Mouse (Mus musculus) erythroblast, adult 5-6 weeks (primary cell): ENCODE measurements around the gene Rapgef1. TPM values are rescaled to one million over a fixed set of nuclear protein-coding genes. Genes with fewer than 3 reads are reported as not detected.

Source experiments
- ATAC-seq: replicated peaks from 2 replicates; pipeline ENCODE4 v1.8.0; 2016; ENCODE audit warnings: moderate number of reproducible peaks, mild to moderate bottlenecking, moderate TSS enrichment, inconsistent platforms; ENCODE audit not compliant: poor library complexity, low FRiP score, severe bottlenecking
- total RNA-seq, 2 experiments: library from RNA; stranded (forward) in 1 of 2; stranded (reverse) in 1 of 2; fragments of 150-400 nt in 1 of 2; fragments of 200-764, 138-1000 nt in 1 of 2; gene quantifications; 2 replicates each; pipeline versions ENCODE4 v1.2.3 to v1.2.4; 2015 to 2017; ENCODE audit warnings: low replicate concordance in 2 of 2

Gene Rapgef1
- total RNA-seq, 2 experiments from 2014 or later: 7.3 to 8.5 TPM

DNA sequence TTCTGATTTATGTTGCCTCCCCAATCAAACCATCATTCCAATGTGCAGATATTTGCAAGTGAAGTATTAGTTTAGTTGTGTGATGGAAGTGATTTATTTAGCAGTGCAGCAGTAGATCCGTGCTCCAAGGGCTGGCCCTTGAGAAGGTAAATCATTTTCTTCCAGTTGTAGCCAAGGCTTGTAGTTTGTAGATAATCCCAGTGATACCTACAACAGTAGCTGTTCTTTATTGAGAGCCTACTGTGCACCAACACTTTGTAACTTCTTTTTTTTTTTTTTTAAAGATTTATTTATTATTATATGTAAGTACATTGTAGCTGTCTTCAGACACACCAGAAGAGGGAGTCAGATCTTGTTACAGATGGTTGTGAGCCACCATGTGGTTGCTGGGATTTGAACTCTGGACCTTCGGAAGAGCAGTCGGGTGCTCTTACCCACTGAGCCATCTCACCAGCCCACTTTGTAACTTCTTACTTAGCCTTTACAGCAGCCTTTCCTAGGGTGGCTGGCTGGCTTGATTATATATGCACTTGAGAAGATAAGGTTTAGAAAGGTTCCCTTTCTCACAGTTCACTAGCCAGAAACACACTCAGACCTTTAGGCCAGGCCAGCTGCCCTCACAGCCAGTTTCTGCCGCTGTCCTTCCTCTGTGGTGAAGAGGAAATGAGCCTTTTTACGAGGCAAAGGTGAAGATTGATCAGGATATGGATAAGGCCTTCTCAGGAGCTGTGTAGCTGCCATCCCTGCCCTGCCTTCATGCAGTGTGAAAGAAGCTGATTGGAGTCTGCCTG, 20.6 kb downstream of the Rapgef1 start:
- ATAC-seq: no peak

DNA sequence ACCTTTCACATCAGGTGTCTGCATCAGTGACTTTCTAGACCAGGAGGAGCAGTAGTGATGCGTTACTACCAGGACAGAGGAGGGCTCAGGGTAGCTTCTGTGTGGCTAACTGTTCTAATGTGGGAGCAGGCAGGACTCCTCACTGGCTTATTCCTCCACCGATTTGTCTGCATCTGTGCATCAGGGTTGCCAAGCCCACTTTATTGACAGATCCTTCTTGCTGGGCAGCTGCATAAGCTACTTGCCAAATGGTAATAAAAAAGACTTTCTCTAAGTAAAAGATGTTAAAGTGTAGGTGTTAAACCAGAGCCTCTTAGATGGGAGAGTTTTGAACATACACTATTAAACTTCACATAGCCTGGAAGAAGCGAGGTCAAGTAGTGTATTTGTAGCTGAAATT, 22.2 kb downstream of the Rapgef1 start:
- ATAC-seq: no peak

DNA sequence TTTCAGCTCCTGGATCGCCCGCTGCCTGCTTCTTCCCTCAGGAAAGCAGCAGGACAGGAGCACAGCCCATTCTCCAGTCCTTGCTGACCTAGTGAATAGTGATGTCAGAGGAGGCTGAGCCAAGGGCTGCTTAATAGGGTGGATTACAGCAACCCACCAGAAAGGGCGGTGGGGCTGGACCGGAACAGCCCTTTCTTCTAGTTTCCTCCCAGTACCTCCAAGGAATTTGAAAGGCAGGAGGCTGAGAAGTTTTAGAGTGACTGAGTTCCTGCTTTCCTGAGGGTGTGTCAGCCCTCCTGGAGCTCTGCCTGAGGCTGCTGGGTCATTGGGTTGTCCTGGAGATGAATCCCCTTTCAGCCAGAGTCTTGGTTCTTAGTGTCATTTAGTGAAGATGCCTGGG, 23.9 kb downstream of the Rapgef1 start:
- ATAC-seq: no peak

DNA sequence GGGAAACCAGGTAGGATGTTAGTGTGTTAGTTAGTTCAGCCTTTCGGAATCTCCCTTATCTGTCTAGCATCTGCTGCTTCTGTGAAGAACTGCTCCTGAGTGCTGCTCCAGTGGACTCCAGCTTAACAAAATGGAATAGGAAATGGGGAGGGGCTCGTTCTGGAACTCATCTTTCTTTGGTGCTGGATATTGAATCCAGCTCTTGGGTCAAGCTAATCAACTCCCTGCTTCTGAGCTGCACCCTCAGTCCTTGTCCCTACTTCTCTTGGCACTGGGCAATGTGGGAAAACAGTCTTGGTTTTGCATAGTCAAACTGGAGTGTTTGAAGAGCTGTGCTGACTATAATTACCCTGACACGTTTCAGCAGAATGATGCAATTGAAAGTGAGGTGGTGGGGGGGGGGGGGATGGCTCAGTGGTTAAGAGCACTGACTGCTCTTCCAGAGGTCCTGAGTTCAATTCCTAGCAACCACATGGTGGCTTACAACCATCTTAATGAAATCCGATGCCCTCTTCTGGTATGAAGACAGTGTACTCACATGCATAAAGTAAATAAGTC, 25.6 kb downstream of the Rapgef1 start:
- ATAC-seq: no peak

DNA sequence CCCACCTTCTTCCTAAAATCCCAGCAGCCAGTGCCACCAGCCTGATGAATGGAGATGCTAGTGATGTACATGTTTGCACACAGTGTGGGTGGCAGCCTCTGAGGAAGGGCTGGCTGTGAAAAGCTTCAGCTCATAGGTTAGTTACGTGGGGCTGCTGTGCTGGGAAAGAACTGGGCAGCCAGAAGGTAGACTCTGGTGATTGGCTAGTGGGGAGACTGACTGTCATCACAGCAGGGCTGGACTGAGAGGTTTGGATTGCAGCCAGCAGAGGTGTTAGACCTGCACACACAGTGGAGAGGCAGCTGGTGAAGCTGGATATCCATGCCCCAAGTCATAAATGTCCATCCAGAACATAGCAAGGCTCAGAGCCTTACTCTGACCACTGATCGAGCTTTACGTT, 27.1 kb downstream of the Rapgef1 start:
- no peak for ATAC-seq

DNA sequence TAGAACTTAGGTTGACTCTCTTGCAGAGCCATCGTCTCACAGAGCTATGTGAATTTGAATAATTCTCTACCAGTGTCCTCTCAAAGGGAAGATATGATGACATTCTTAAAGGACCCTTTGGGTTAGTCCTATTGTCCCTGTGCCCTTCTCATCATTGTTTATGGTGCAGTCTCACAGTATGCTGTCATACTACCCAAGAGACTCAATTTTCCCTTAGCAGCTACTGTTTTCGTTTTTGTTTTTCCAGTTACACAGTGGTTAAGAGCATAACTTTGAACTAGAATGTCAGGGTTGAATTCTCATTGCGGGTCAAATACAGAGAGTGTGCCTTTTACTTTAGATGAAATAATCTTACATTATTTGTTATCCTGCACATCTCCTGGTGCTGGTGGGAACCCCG, 27.6 kb downstream of the Rapgef1 start:
- no peak for ATAC-seq

DNA sequence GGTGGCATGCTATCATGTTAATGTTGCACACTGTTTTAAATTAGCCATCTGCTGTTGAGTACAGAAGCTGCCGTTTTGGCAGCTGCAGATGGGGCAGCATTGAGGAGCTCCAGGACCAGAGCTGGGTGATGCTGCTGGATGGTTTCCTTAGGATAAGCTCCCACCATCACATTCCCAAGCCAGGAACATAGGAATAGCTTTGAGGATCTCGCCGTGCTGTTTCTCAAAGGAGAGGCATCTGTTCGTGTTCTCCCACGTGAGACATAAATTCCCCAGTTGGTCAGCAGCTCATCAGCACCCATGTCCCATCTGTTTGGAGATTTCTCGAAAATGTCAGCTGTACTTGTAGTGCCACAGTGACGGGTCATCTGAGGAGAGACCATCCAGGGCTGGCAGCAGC, 28.3 kb downstream of the Rapgef1 start:
- ATAC-seq: no peak

DNA sequence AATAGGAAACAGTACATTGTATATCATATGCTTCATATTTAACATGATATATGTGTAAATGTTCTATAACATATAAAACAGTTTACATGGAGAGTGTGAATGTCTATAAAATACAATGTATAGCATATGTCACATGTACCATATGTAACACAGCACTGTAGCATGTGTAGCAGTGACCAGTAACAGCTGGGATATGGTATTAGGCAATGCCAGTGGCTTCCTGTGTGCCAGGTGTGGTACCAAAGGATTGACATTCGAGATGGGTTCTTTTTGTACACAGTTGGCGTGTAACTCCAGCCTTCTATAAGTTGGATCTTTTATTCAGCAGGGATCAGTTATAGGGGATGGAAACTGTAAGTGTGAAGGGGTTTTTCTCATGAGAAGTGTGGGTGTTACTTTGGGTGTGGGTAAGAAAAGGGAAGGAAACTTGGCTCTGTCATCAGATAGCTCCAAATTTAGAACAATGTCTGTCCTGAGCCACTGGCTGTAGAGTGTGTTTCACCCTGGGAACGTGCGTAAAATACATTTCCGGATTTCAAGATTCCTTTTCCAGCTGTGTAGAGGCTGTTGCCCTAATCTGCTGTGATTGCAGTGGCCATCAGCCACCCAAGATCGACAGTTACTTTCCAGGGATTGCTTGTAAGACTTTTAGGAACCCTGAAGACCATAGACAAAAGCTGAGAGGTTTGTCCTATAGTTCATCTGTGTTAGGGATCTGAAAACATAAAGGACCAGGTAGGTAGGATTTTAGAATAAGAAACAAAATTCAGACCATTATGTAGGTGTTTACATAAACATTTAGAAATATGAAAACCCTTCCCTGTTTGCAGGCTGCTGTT, 29.7 kb downstream of the Rapgef1 start:
- ATAC-seq: no peak

DNA sequence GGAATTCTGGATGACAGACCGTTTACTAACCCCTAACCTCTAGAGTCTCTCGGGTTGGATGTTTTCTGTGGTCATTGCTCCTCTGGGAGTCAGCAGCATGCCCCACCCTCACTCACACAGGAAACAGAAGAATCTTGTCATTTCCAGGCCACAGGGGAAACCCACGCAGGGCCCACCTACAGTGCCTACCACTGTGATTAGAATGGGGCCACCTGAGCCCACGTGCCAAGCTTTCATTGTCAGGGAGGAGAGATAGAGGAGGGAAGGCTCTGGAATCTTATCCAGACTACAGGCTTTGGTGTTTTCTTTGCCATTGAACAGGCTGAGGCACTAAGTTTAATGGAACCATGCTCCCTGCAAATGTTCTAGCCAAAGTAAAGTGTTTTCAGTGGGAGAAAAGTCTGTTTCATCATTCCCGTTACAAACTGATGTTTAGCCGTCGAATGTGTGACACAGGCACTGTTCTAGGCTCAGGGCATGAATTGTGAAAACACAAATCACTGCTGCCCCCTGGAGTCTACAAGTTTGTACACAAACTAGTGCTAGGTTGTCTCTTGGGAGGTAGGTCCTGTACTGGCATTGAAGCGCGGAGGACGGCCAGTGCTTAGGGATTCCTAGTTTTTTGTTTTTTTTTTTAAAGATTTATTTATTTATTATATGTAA, 30.4 kb downstream of the Rapgef1 start:
- ATAC-seq: no peak

DNA sequence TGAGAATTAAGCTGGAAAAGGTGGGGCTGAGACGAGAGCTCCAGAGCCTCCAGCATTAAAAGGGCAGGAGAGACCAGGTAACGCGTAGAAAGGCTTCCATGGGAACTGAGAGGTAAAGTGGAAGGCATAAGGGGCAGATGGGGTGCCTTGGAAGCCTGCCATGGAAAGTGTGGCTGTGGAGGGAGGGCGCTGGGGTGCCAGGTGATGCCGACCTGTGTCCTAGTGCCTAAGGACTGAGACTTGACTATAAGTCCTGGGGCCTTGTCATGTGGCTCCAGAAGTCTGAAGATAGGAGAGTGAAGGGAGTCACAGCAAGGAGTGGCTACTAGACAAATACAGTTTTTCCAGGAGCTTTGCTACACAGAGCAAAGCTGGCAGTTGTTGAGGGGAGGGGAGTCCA, 32.4 kb downstream of the Rapgef1 start:
- no peak for ATAC-seq

DNA sequence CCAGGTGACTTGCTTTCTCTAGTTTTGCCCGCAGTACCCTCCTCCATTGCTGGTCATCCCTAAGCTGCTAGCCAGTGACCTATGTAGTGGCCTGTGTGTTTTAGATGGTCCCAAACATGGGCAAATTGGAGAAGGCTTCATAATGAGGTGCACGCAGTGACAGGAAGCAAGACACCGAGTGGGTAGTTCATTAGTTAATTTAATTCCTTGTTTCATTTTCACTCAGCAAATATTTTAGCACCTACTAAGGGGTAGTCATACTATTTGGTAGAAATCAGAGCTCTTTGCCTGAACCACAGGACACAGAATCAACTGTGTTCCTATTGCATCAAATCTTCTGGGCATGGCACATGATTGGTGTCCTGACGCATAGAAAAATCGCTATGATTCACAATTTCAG, 35.9 kb downstream of the Rapgef1 start:
- no peak for ATAC-seq

DNA sequence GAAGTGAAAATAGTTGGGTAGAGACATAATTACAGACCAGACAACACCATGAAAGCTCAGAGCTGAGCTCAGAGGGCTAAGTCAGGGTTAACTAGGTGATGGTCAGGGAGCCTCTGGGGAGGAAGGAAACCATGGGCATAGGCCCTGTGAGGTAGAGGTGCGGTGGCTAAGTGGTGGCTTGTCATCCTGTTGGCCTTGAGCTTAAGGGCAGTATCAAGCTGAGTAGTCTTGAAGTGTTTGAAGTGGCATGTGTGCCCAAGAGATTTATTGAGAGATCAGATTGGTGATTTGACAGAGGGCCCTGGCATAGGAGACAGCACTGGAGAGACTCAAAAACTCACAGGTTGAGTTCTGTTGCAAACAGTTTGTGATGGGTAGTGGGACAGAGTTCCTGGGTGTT, 36.6 kb downstream of the Rapgef1 start:
- ATAC-seq: no peak

DNA sequence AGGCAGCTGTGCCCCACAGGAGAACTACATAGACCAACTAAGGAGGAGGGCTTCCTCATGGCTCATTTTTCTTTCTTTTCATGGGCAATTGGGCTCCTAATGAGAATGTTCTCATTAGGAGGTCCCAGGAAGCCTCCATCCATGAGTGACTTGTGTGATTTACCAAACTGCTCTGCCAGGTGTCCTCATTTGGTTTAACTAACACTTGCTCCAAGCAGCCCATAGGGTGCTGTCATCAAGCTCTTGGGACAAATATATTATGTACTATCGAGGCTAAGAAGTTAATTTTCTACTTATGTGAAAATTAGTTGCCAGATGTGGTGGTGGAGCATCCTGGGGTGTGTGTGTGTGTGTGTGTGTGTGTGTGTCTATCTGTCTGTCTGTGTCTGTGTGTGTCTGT, 37.6 kb downstream of the Rapgef1 start:
- ATAC-seq: no peak

DNA sequence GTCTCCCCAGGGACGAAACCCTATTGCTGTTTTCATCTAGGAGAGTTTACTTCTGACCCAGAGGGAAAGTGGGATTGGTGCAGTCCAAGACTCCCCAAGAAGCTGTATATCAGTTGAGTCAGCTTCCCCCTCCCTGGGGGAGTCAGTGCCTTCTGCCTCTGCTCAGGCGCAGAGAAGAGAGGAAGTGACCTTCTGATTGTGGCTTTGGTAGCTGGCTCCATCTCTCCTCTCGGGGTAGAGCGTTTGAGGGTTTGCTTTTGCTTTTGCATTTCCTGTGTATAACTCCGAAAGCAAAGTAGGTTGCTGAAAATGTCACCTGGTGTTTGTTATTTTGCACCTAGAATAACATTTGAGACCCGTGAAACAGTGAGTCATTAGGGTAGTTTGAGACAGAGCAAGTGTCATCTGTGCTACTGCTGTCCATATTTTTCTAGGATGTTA, 42.3 kb downstream of the Rapgef1 start:
- ATAC-seq: no peak

DNA sequence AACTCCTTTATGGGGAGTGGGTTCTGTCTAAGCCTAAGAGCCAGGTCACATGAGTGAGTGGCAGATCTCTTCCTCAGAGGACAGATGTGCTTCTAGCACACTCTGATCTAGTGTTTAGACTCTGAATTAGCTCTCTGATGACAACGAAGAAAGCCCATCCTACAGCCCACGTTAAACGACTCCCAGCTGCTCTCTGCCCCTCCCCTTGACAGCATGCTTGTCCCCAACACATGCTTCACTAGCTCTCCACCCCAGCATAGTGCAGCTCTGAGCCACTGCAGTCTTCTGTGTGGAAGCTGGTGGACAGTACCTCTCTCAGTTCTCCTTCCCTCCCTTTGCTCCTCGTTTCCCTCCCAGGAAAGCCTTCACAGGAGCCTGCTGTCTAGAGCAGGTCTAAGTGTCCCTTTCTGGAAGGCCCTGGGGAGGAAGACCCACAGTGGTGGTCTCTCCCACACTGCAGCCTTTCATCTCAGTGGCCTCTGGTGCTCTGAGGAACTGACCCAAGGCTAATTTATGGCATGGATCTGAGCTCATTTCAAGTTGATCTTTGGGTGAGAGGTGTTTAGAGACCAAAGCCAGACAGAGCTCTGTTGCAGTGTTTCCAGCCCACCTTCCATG, 43.8 kb downstream of the Rapgef1 start:
- no peak for ATAC-seq

DNA sequence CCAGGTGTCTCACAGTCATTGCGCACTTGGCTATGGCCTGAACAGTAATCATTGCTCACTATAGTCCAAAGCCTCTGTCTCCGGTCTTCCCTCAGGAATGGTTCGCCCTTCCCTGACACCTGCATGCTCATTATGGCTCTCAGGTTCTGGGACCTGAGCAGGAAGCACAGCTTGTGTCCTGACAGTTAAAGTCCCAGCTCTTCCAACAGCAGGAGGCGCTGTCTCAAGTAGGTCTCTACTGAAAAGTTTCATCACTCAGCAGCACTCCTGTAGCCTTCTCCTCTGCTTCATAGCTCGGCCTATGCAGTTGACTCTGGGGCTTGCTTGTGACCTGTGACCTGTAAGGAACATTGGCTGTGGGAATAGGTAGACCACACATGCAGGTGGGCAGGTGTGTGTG, 45.9 kb downstream of the Rapgef1 start:
- no peak for ATAC-seq

DNA sequence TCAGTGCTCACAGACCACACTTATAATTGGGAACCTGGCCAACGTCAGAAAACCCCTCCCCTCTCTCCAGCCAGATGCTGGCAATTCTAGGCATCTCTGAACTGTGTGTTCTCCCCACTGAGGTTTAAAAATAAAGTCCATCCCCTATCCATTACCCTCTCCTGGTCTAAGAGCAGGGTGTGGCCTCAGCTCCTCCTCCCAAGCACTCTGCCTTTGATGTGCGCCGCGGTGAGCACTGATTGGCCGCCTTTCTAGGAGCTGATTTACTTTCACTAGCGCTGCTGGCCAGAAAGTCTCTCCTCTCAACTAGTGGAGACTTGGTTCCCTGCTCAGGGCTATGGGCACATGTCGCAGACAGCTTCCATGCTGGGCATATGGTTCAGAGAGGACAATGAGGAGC, 47.1 kb downstream of the Rapgef1 start:
- no peak for ATAC-seq

DNA sequence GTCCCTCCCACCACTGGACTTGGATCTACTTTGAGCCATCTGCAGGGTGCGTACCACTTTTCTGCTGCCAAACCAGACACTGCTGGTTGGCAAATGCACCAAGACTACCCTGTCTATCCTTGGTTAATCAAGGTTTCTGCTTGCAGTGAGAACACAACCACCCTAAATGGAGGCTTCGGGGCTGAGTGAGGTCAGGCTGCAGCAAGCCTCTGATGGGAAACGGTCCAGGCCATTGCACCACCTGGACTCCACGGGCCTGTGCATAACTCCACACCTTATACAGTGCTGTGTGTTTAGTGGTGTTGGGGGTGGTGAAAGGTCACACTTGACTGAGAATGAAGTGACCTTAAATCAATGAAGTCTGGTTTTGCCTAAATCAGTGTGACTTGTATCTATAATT, 47.6 kb downstream of the Rapgef1 start:
- no peak for ATAC-seq

DNA sequence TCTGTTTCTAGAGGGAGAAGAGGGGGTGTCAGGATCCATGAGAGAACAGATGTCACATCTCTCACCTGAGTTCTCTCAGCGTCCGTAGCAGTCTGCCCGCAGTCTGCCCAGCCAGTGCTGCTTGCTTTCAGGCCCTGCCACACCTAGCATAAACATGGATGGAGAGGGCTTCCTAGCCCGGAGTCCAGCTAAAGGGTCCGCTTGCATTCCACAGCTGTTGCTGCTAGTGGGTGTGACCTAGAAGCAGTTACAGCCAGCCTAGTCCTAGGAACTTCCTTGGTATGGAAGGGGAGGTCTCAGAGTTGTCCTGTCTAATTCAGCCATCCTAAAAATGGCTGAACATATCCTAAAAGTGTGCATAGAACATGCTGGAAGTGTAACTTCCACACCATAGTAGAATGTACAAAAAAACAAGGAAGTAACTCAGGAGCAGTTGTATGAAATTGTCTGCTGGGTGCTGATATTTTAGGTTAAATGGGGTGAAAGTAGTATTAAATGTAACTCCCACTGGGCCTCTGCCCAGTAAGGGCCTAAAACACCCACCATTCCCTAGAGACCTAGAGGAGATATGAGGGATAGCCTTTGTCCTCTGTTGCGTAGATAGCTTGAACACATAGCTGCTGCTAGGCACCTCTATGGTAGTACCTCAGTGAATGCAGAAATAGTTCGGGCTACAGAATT, 48.6 kb downstream of the Rapgef1 start:
- no peak for ATAC-seq
